Mouse (Mus musculus) stomach, embryonic 16.5 days (tissue): ENCODE measurements around the gene Tmub2. TPM values are rescaled to one million over a fixed set of nuclear protein-coding genes. Genes with fewer than 3 reads are reported as not detected.
A peak's percentile ranks its signal among the peaks of the same experiment; 100 is the strongest.

ENCODE experiments used
- ATAC-seq: fragments of 200-750 bp; cut with Nextera tagmentation; 2 replicates; pipeline ENCODE4 v1.8.0; 2017; ENCODE audit warnings: moderate number of reproducible peaks, moderate TSS enrichment; ENCODE audit not compliant: insufficient read depth, low FRiP score
- H3K27ac ChIP-seq: fragments of 300-500 bp; sonication (generic); 2 replicates; pipeline ENCODE4 v1.5.1; 2014; ENCODE audit warnings: low read length
- H3K27me3 ChIP-seq: fragments of 300-500 bp; sonication (generic); 2 replicates; pipeline ENCODE4 v1.6.1; 2014; ENCODE audit warnings: low read length, control low read depth, mixed read lengths; ENCODE audit not compliant: control insufficient read depth, insufficient read depth
- H3K36me3 ChIP-seq: fragments of 300-500 bp; sonication (generic); 2 replicates; pipeline ENCODE4 v1.6.1; 2014; ENCODE audit warnings: low read length; ENCODE audit not compliant: control insufficient read depth, insufficient read depth
- H3K4me1 ChIP-seq: fragments of 300-500 bp; sonication (generic); 2 replicates; pipeline ENCODE4 v1.6.1; 2014; ENCODE audit warnings: low read length, control low read depth, mixed read lengths; ENCODE audit not compliant: control insufficient read depth, insufficient read depth
- H3K4me2 ChIP-seq: fragments of 300-500 bp; sonication (generic); 2 replicates; pipeline ENCODE4 v1.6.1; 2014; ENCODE audit warnings: low read depth, low read length, mixed read lengths
- H3K4me3 ChIP-seq: fragments of 300-500 bp; sonication (generic); replicated peaks from 2 replicates; pipeline ENCODE4 v1.5.1; 2014; ENCODE audit warnings: mild to moderate bottlenecking, low read length
- H3K9ac ChIP-seq: fragments of 300-500 bp; sonication (generic); 2 replicates; pipeline ENCODE4 v1.6.1; 2014; ENCODE audit warnings: low read length
- H3K9me3 ChIP-seq: fragments of 300-500 bp; sonication (generic); replicated peaks from 2 replicates; pipeline ENCODE4 v1.6.1; 2016; ENCODE audit warnings: low read length, control low read depth; ENCODE audit not compliant: control insufficient read depth
- WGBS: fragments of 180-500 bp; shearing (Covaris S2); extraction: QIAGEN DNeasy Blood & Tissue Kit; methylation state at CpG from one replicate; pipeline ENCODE4 v1.1.7; 2014; 5-methylcytosine and 5-hydroxymethylcytosine counted together
- polyA plus RNA-seq: library from polyadenylated mRNA; unstranded; fragments of >200 nt; fragmentation: Nextera tagmentation; extraction: Ambion mirVana; gene quantifications from 2 replicates; pipeline ENCODE4 v1.2.1, GENCODE M21; 2015

Gene Tmub2
- polyA plus RNA-seq, 1 experiment from 2014 or later: 53.0 TPM

DNA sequence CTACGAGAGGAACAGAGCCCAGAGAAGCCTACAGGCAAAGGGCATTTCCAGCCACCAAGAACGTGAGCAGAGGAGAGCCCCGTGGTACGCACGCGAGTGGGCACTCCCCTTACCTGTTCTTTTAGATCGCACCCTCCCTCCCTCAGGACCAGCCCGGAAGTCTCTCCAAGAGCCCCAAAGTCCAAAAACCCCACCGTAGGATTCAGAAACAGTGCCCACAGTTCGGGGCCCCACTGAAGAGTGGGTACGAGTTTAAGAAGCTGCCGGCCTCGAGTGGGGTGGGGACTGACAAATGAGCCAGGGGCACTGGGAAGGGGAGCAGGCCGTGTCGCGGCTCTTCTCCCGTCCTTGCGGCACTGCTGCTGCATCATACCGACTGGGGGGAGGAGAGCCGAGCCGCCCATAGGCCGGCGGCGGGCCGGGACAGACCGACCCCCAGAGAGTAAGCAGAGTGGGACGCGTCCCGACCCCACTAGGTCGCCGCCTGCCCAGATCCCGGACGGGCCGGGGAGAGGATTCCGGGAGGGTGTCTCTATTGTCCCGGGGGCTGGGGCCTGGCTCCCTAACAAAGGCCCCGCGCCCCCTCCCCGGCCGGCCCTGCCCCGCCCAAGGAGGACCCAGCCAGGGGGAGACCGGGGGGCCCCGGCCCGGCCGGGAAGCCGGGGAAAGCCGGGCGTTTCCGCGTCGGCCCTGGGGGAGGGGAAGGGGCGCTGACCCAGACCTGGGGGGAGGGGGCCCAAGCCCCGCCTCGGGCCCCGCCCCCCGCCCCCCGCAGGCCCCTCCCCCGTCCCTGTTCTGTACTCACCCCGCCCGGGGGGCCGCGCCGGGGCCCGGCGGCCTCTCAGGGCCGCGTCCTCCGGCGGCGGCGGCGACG is 11.1 kb downstream of the Tmub2 start:
- peak overlapping the region; percentile 97 for H3K9ac ChIP-seq
- peak overlapping the region; percentile 75 for H3K4me2 ChIP-seq
- H3K27ac ChIP-seq: peak overlapping the region; percentile 99
- H3K4me1 ChIP-seq: peaks cover 20% of the 10 kb centered on the region; the same call in 1 of the 2 replicates
- H3K9me3 ChIP-seq: no peaks in the 10 kb centered on the region; the same call in 1 of the 2 replicates
- H3K4me3 ChIP-seq: peak overlapping the region; percentile 88
- no peaks in the 10 kb centered on the region for H3K27me3 ChIP-seq
- peak; percentile 39 for ATAC-seq
- under 1% methylated on average over 56 of the region's 73 CpGs for WGBS
- peaks cover 8% of the 10 kb centered on the region; the same call in 1 of the 2 replicates for H3K36me3 ChIP-seq

DNA sequence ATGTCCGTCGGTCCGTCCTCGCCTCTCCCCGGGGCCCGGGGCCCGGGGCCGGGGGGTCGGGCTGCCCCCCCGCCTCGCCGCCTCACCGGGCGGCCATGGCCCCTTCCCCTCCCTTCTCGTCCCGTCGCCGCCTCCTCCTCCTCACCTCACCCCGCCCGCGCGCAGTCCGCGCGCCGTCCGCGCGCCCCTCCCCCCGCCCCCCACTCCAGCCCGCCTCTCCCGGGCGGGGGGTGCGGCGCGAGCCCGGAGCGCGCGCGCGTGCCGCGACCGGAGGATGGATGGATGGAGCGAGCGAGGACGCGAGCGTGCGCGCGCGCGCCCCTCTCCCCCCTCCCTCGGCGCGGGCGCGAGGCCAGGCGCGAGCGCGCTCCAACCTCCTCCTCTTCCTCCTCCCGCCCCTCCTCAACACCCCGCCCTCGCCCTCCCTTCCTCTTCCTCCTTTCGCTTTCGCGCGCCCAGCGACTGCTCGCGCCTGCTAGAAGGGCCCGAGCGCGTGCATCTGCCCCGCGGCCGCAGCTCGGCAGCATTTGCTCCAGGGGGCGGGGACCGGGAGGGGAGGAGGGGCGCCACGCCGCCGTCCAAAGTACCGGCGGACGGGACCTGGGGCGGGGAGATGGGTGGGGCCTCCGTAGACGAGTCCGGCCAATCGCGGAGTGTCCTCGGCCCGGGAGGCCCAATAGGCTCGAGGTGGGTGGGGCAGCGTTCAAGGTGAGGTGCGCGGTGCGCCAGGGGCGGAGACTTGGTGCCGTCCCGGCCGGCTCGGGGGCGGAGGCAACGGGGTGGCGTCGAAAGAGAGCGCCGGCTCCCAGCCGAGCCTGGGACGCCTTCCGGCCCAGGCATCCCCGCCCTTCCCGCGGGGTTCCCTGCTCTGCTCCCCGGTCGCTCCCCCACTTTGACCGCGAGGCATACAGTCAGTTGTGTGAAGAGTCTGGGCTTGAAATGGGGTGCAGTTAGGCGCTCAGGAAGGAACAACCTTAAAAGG is 12.1 kb downstream of the Tmub2 start, which contains the start of gene Atxn7l3:
Gene Atxn7l3 (minus strand): TSS at position 141 of the 982 bp plus-strand sequence.
- Histone ChIP-seq H3K27ac (peak within 1 kb of the TSS; percentile 99), H3K4me3 (peak within 1 kb of the TSS; percentile 88), H3K9ac (peak within 1 kb of the TSS; percentile 97), H3K27me3 (no peaks in the 10 kb centered on the region), H3K9me3 (no peaks in the 10 kb centered on the region; the same call in 1 of the 2 replicates), H3K36me3 (no peaks in the 10 kb centered on the region), H3K4me2 (peak within 1 kb of the TSS; percentile 83), H3K4me1 (peaks cover 20% of the 10 kb centered on the region; the same call in 1 of the 2 replicates)
- ATAC-seq: peak; percentile 95
- WGBS: under 1% methylated on average over 82 of the region's 125 CpGs

DNA sequence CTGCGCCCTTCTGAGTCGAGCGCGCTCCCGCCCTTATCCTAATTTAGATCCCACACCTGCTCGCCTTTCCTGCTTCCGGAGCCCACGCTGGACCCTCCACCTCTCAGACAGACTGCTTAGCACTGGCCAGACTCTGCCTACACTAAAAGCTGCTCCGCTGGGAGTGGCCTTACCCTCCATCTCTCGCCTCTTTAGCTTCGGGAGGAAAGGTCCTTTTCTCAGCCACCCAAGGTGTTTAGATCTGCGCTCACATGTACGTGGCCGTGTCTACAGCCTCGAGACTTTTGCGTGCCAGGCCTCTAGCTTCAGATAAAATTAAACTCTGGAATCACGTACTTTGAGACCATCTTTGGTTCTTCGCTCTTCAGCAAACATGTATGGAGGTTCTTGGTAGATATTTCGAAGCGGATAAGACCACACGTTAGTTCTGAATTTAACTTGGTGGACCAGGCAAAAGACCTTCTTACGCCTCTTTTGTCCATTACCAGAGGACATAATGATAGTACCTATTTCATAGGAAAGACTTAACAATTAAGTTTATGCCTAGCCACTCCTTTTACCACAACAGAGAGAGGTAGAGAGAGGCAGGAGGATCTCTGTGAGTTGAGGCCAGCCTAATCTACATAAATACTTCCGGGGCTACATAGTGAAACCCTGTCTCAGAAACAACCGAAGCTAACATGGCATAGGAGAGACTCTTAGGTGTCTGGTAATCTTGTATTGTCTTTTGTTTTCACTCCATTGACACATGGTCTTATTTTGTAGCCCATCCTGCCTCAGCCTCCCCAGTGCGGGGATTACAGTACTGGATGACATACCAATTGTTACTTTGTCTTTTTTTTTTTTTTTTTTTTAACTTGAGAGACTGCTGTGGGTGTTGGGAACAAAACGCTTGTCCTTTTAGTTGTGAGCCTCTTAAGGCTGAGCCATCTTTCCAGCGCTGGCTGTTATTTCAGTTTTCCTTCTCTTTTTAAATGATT is 13.1 kb downstream of the Tmub2 start:
- Histone ChIP-seq H3K4me1 (peaks cover 20% of the 10 kb centered on the region; the same call in 1 of the 2 replicates), H3K27ac (peak overlapping the region; percentile 98), H3K4me2 (peak overlapping the region; percentile 83), H3K36me3 (no peaks in the 10 kb centered on the region), H3K9me3 (no peaks in the 10 kb centered on the region; the same call in 1 of the 2 replicates), H3K27me3 (no peaks in the 10 kb centered on the region), H3K4me3 (peak overlapping the region; percentile 88), H3K9ac (peak overlapping the region; percentile 75)
- WGBS: 22% methylated on average over 27 of the region's 27 CpGs
- ATAC-seq: peak; percentile 5; the same call in 1 of the 2 replicates

DNA sequence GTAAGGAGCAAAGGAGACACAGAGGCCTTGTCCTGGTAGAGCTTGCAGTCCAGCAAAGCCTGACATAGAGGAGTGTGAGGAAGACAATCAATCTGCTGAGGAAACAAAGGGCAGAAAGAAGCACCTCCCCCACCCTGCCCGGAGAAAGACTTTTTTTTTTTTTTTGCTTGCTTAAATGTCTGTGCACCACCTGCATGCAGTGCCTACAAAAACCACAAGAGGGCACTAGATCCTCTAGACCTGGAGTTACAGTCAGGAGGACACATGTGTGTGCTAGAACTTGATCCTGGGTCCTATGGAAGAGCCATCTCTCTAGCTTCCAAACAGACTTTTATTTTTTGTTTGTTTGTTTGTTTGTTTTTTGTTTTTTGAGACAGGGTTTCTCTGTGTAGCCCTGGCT is 15.1 kb downstream of the Tmub2 start:
- peaks cover 14% of the 10 kb centered on the region; the same call in 1 of the 2 replicates for H3K4me1 ChIP-seq
- 11% methylated on average over 1 of the region's 1 CpGs for WGBS
- ATAC-seq: no peak

DNA sequence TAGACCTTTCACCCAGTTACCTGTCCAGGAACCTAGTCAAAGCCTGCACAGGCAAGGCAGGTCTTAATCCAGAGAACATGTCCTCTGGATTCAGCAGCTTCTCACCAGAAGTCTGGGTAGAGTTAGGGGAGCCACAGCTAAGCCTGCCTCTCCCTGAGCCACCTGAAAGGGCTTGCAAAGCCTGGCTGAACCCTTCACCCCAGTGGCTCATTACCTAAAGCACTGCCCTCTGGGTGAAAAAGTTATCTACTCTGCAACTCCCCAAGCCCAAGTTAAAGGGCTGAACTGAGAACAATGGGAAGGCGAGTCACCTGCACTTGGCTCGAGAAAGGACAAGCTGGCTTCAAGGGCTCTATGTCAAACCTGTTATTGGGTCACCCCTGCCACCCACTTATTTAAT is 19.4 kb downstream of the Tmub2 start:
- Histone ChIP-seq H3K36me3 (peaks cover 18% of the 10 kb centered on the region), H3K9ac (0 out of 2 replicates have a peak overlapping the region, but pooled peaks have one; percentile 5), H3K4me2 (no peak overlapping the region), H3K4me1 (peaks cover 6% of the 10 kb centered on the region), H3K27ac (no peak overlapping the region), H3K9me3 (no peaks in the 10 kb centered on the region; the same call in 1 of the 2 replicates), H3K27me3 (no peaks in the 10 kb centered on the region), H3K4me3 (no peak overlapping the region)
- 31% methylated on average over 2 of the region's 2 CpGs for WGBS
- ATAC-seq: no peak

More for the DNA sequence above, 15.1 kb downstream of the Tmub2 start:
- Histone ChIP-seq H3K4me3 (no peak overlapping the region), H3K36me3 (no peaks in the 10 kb centered on the region), H3K9me3 (no peaks in the 10 kb centered on the region; the same call in 1 of the 2 replicates), H3K4me2 (no peak overlapping the region), H3K27me3 (no peaks in the 10 kb centered on the region), H3K27ac (no peak overlapping the region), H3K9ac (no peak overlapping the region)

DNA sequence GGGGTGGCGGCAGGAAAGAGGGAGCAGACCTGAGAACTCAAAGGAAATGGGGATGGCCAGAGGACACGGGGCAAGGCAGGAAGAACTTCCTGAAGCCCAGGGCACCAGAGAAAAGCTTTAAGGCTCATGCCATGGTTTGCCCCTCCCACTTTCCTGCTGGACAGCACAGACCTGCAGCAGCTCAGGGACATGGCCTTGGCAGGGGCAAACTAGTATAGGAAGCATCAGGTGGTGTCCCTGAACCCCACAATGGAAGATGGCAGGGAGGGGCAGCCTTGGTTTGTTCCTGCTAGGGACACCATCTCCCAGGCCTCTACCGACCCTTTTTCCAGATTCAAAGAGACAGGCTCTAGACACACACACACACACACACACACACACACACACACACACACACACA is 20.6 kb downstream of the Tmub2 start:
- Histone ChIP-seq H3K4me1 (peaks cover 18% of the 10 kb centered on the region), H3K4me2 (no peak overlapping the region), H3K9ac (no peak overlapping the region), H3K4me3 (no peak overlapping the region), H3K36me3 (peaks cover 18% of the 10 kb centered on the region), H3K27me3 (no peaks in the 10 kb centered on the region), H3K27ac (no peak overlapping the region), H3K9me3 (no peaks in the 10 kb centered on the region)
- ATAC-seq: no peak
- WGBS: 57% methylated on average over 3 of the region's 3 CpGs

DNA sequence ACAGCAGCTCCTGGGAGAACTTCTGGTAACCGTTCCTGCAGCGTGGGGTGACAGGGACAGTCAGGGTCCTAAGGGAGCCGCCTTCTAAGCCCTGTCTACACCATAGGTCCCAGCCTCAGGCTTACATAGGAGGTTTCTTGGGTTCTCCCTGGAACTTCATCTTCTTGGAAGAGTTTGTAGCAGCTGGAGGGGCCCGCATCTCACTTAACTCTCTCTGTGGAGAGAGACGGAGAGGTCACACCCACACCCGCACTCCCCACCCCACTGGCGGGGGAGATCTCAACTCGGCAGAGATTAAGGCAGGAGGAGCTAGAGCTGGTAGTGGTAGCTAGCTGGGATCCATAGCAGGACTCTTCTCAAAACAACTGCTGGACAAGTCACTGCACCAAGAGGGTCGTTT is 23.4 kb downstream of the Tmub2 start:
- Histone ChIP-seq H3K27me3 (no peaks in the 10 kb centered on the region), H3K4me3 (no peak overlapping the region), H3K9me3 (no peaks in the 10 kb centered on the region), H3K36me3 (peaks cover 18% of the 10 kb centered on the region), H3K9ac (no peak overlapping the region), H3K4me2 (no peak overlapping the region), H3K4me1 (peaks cover 22% of the 10 kb centered on the region), H3K27ac (no peak overlapping the region)
- ATAC-seq: no peak
- 78% methylated on average over 9 of the region's 9 CpGs for WGBS

DNA sequence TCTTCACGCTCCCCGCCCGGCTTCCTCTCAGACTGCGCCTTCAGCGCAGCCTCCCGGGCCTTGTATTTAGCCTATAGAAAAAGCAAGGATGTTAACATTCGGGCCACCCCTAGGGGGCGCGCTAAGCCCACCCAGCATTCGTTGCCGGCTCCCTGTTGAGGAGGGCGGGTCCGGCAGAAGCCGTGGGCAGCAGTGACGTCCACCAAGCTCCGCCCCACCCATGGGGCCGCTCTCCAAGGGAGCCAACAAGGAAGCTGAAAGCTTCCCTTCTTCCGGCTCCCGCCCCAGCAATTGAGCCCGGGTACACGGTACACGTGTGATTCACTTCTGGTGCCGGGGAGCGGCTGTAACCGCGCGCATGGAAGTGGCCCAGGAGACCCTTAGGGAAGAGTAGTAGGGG is 24.2 kb downstream of the Tmub2 start:
- peaks cover 25% of the 10 kb centered on the region for H3K36me3 ChIP-seq
- H3K27ac ChIP-seq: peak overlapping the region; percentile 48
- peak overlapping the region; percentile 41 for H3K4me3 ChIP-seq
- WGBS: under 1% methylated on average over 27 of the region's 27 CpGs
- peak overlapping the region; percentile 52 for H3K9ac ChIP-seq
- ATAC-seq: peak; percentile 97
- no peaks in the 10 kb centered on the region for H3K9me3 ChIP-seq
- H3K4me1 ChIP-seq: peaks cover 22% of the 10 kb centered on the region
- peak overlapping the region; percentile 59 for H3K4me2 ChIP-seq
- H3K27me3 ChIP-seq: no peaks in the 10 kb centered on the region
